Comparison of ENCODE assay signal across 8 mouse cellular contexts in genomic region chr12:86883019-86883279, GRCm38 (mm10). TPM values are rescaled to one million over a fixed set of nuclear protein-coding genes. Genes with fewer than 3 reads are reported as not detected.
DNase-seq lines count a peak whose midpoint lies in the region; ATAC-seq and TF ChIP-seq lines count a peak whose summit lies in the region.

No protein-coding gene starts in this region.

- no peak for DNase-seq in layer of hippocampus, adult 2 months (ENCODE audit: low spot score in 2 of 2)
- no peak for DNase-seq in layer of hippocampus, postnatal 25 days (ENCODE audit: extremely low spot score in 1 of 2, low spot score in 1 of 2)
- DNase-seq in embryonic facial prominence, embryonic 10.5 days (ENCODE audit: low spot score): no peak
- no peak for DNase-seq in midbrain, postnatal 0 days (ENCODE audit: low spot score)
- DNase-seq in left cerebral cortex, adult 18-20 months (ENCODE audit: low spot score in 2 of 2): no peak

- H3K9me3 ChIP-seq in embryonic facial prominence, embryonic 10.5 days: no peaks in the 10 kb centered on the region
- no peaks in the 10 kb centered on the region for H3K9me3 ChIP-seq in hindbrain, embryonic 16.5 days (ENCODE audit: control insufficient read depth, low read length)
- H3K9me3 ChIP-seq in midbrain, postnatal 0 days (ENCODE audit: low read length): no peaks in the 10 kb centered on the region

- 2% methylated on average over 24 of the region's 24 CpGs for WGBS in embryonic facial prominence, embryonic 10.5 days
- WGBS in hindbrain, embryonic 16.5 days: under 1% methylated on average over 17 of the region's 24 CpGs
- under 1% methylated on average over 22 of the region's 24 CpGs for WGBS in midbrain, postnatal 0 days

- H3K4me3 ChIP-seq in layer of hippocampus, adult 2 months: peak overlapping the region; percentile 80
- peak overlapping the region; percentile 88 for H3K4me3 ChIP-seq in embryonic facial prominence, embryonic 10.5 days
- peak overlapping the region; percentile 80 for H3K4me3 ChIP-seq in hindbrain, embryonic 16.5 days (ENCODE audit: low read length)
- peak overlapping the region; percentile 92 for H3K4me3 ChIP-seq in midbrain, postnatal 0 days (ENCODE audit: low read depth, low read length)

- H3K27ac ChIP-seq in layer of hippocampus, adult 2 months: peak overlapping the region; percentile 100
- peak overlapping the region; percentile 96 for H3K27ac ChIP-seq in embryonic facial prominence, embryonic 10.5 days (replicated peaks)
- peak overlapping the region; percentile 98 for H3K27ac ChIP-seq in hindbrain, embryonic 16.5 days (ENCODE audit: low read depth, low read length)
- peak overlapping the region; percentile 99 for H3K27ac ChIP-seq in midbrain, postnatal 0 days (ENCODE audit: low read depth, low read length)

- peaks cover 80% of the 10 kb centered on the region for H3K4me1 ChIP-seq in embryonic facial prominence, embryonic 10.5 days
- peaks cover 38% of the 10 kb centered on the region for H3K4me1 ChIP-seq in hindbrain, embryonic 16.5 days (ENCODE audit: control insufficient read depth, insufficient read depth, low read depth, low read length)
- H3K4me1 ChIP-seq in midbrain, postnatal 0 days (ENCODE audit: insufficient read depth, low read length): peaks cover 21% of the 10 kb centered on the region

- no peak for TF ChIP-seq CTCF in layer of hippocampus, adult 2 months (conservative IDR thresholded peaks at IDR 0.05)
- no peak for TF ChIP-seq CTCF in midbrain, postnatal 0 days (IDR thresholded peaks at IDR 0.05)

- ATAC-seq in hindbrain, embryonic 16.5 days: no peak
- ATAC-seq in midbrain, postnatal 0 days (ENCODE audit: low FRiP score): no peak
- ATAC-seq in CD4-positive, CD25-positive, alpha-beta regulatory T cell, adult 4 months: no peak
- no peak for ATAC-seq in megakaryocyte progenitor cell, adult 5-6 weeks (replicated peaks; ENCODE audit: poor library complexity)

- no peaks in the 10 kb centered on the region; the same call in 1 of the 2 replicates for H3K36me3 ChIP-seq in embryonic facial prominence, embryonic 10.5 days (replicated peaks)
- H3K36me3 ChIP-seq in hindbrain, embryonic 16.5 days (ENCODE audit: control insufficient read depth, insufficient read depth, low read length): no peaks in the 10 kb centered on the region
- peaks cover 3% of the 10 kb centered on the region; the same call in 1 of the 2 replicates for H3K36me3 ChIP-seq in midbrain, postnatal 0 days (ENCODE audit: insufficient read depth, low read length)

- H3K4me2 ChIP-seq in hindbrain, embryonic 16.5 days (ENCODE audit: low read length): peak overlapping the region; percentile 89
- peak overlapping the region; percentile 90 for H3K4me2 ChIP-seq in midbrain, postnatal 0 days (ENCODE audit: low read depth, low read length, poor library complexity, severe bottlenecking)

- H3K27me3 ChIP-seq in embryonic facial prominence, embryonic 10.5 days (replicated peaks; ENCODE audit: low read depth, poor library complexity, severe bottlenecking): peaks cover 41% of the 10 kb centered on the region
- H3K27me3 ChIP-seq in hindbrain, embryonic 16.5 days (replicated peaks; ENCODE audit: control insufficient read depth, insufficient read depth, low read length): no peaks in the 10 kb centered on the region
- H3K27me3 ChIP-seq in midbrain, postnatal 0 days (ENCODE audit: insufficient read depth, low read length): no peaks in the 10 kb centered on the region

- peak overlapping the region; percentile 90 for H3K9ac ChIP-seq in hindbrain, embryonic 16.5 days (ENCODE audit: low read depth, low read length)
- H3K9ac ChIP-seq in midbrain, postnatal 0 days (replicated peaks; ENCODE audit: low read length, poor library complexity, severe bottlenecking): peak overlapping the region; percentile 100

RNA-seq across cellular contexts. Expression of gene Irf2bpl, which starts 1.6 kb away (rescaled TPM):
- 10 to 100 TPM; 69.8 to 70.2 TPM for total RNA-seq in layer of hippocampus, adult 2 months (2021)
- total RNA-seq in layer of hippocampus, postnatal 25 days (2021): 10 to 100 TPM; 68.0 to 70.8 TPM
- 13.5 and 17.3 TPM in 2 replicates for polyA plus RNA-seq in embryonic facial prominence, embryonic 10.5 days (2016; fragmentation: Nextera tagmentation; extraction: Ambion mirVana)
- 49.7 and 56.6 TPM in 2 replicates for polyA plus RNA-seq in hindbrain, embryonic 16.5 days (2015; fragmentation: Nextera tagmentation; extraction: Ambion mirVana)
- total RNA-seq in midbrain, postnatal 0 days (2014; rRNA removed): 171 and 191 TPM in 2 replicates
- 74.2 and 86.2 TPM in 2 replicates for polyA plus RNA-seq in midbrain, postnatal 0 days (2015; fragmentation: Nextera tagmentation; extraction: Ambion mirVana)
- 10 to 100 TPM in 1 of 2 experiments, 1 to 10 TPM in 1; 7.6 to 18.8 TPM for polyA plus RNA-seq in CD4-positive, CD25-positive, alpha-beta regulatory T cell, adult 4 months (2017; shearing (Covaris generic))
- 10 to 100 TPM; 91.6 to 93.6 TPM for total RNA-seq in left cerebral cortex, adult 18-20 months (2021)
- 1.4 and 1.8 TPM in 2 replicates for total RNA-seq in megakaryocyte progenitor cell, adult 5-6 weeks (2015)
- 1.6 and 1.7 TPM in 2 replicates for total RNA-seq in megakaryocyte progenitor cell, adult 5-6 weeks (2017)

Comparison
In these comparisons a context has a peak if more than half of its experiments do, and no peak if none do; other contexts are left out.
1. RNA of gene Irf2bpl, which starts 1.6 kb away (total RNA-seq): 171 to 191 TPM in midbrain, postnatal 0 days, 91.6 to 93.6 TPM in left cerebral cortex, adult 18-20 months, 68.0 to 70.8 TPM in layer of hippocampus, postnatal 25 days and 69.8 to 70.2 TPM in layer of hippocampus, adult 2 months; 1.4 to 1.8 TPM in megakaryocyte progenitor cell, adult 5-6 weeks; every median in the first group is over 10 times any median in the second.
2. Peak in every context shown above with its lines, with median percentiles within 50 percentile points of each other: H3K27ac ChIP-seq and H3K4me3 ChIP-seq.